18 mouse cellular contexts compared by ENCODE assay signal in genomic region chr19:44369371-44369770, GRCm38 (mm10). TPM values are rescaled to one million over a fixed set of nuclear protein-coding genes. Genes with fewer than 3 reads are reported as not detected.
A peak's percentile ranks its signal among the peaks of the same experiment; 100 is the strongest.
DNase-seq lines count a peak whose midpoint lies in the region; ATAC-seq and TF ChIP-seq lines count a peak whose summit lies in the region.
"Had no signal": no experiment of that assay in that cellular context is flagged by ENCODE, and none has a peak within 500 bp of the region (broad histone marks: within the 10 kb centered on the region; RNA-seq: fewer than 3 reads in every experiment).

No protein-coding gene starts in this region.

- no peak overlapping the region for H3K9ac ChIP-seq in limb, embryonic 14.5 days (ENCODE audit: low read depth, low read length, severe bottlenecking)
- H3K9ac ChIP-seq: embryonic facial prominence, embryonic 12.5 days; forebrain, embryonic 13.5 days; heart, embryonic 12.5 days; hindbrain, embryonic 15.5 days had no signal

- no peaks in the 10 kb centered on the region for H3K36me3 ChIP-seq in kidney, adult 2 months (ENCODE audit: control insufficient read depth, insufficient read depth, low read length)
- no peaks in the 10 kb centered on the region for H3K36me3 ChIP-seq in limb, embryonic 14.5 days (ENCODE audit: control insufficient read depth, insufficient read depth, low read length)
- no peaks in the 10 kb centered on the region for H3K36me3 ChIP-seq in limb, embryonic 10.5 days
- H3K36me3 ChIP-seq: embryonic facial prominence, embryonic 12.5 days; heart, embryonic 12.5 days; hindbrain, embryonic 10.5 days; hindbrain, embryonic 15.5 days had no signal

- peaks cover 4% of the 10 kb centered on the region for H3K4me1 ChIP-seq in kidney, adult 2 months (ENCODE audit: control insufficient read depth, insufficient read depth, low read length)
- no peaks in the 10 kb centered on the region for H3K4me1 ChIP-seq in limb, embryonic 14.5 days (ENCODE audit: control insufficient read depth, insufficient read depth, low read length)
- H3K4me1 ChIP-seq in limb, embryonic 10.5 days = no peaks in the 10 kb centered on the region
- H3K4me1 ChIP-seq: embryonic facial prominence, embryonic 12.5 days; heart, embryonic 12.5 days; hindbrain, embryonic 10.5 days had no signal

- H3K4me2 ChIP-seq in limb, embryonic 14.5 days (replicated peaks; ENCODE audit: low read depth, low read length, severe bottlenecking) = no peak overlapping the region
- H3K4me2 ChIP-seq: embryonic facial prominence, embryonic 12.5 days; forebrain, embryonic 13.5 days; heart, embryonic 12.5 days; hindbrain, embryonic 15.5 days had no signal

- no peak overlapping the region for H3K4me3 ChIP-seq in kidney, adult 2 months (ENCODE audit: insufficient read depth, low read depth, low read length)
- no peak overlapping the region for H3K4me3 ChIP-seq in limb, embryonic 14.5 days (replicated peaks; ENCODE audit: low read length)
- H3K4me3 ChIP-seq in limb, embryonic 10.5 days = no peak overlapping the region
- H3K4me3 ChIP-seq: embryonic facial prominence, embryonic 12.5 days; forebrain, embryonic 13.5 days; gastrocnemius, adult 2 months; heart, embryonic 12.5 days; hindbrain, embryonic 10.5 days; hindbrain, embryonic 15.5 days had no signal

- CTCF ChIA-PET in Patski (lab: Charles Lee) = interaction anchor here (1.5 kb wide), 1 partner anchor 107 kb away, joined by 6 read pairs; no protein-coding TSS in a partner anchor

- DNase-seq in kidney, adult 2 months = peak; percentile 16
- DNase-seq in kidney, adult 8-10 months = no peak
- peak; percentile 28 for DNase-seq in limb, embryonic 14.5 days (ENCODE audit: low spot score)
- no peak for DNase-seq in limb, embryonic 10.5 days (ENCODE audit: low spot score)
- peak; percentile 47 for DNase-seq in NIH3T3 (ENCODE audit: low read depth)
- peak; percentile 96 for DNase-seq in Patski (ENCODE audit: low read depth, low spot score)
- no peak for DNase-seq in spleen, postnatal 10 days (ENCODE audit: low spot score in 2 of 2)
- DNase-seq: adrenal gland, postnatal 10 days; cerebellum, adult 18-20 months; cerebellum, adult 9-11 months; embryo, embryonic 11 days; gastrocnemius, adult 2 months; gastrocnemius, postnatal 25 days had no signal

- H3K27ac ChIP-seq in kidney, adult 2 months (ENCODE audit: insufficient read depth, low read depth, low read length) = no peak overlapping the region
- no peak overlapping the region for H3K27ac ChIP-seq in limb, embryonic 14.5 days (replicated peaks; ENCODE audit: low read depth, low read length)
- H3K27ac ChIP-seq in limb, embryonic 10.5 days = no peak overlapping the region
- H3K27ac ChIP-seq: embryonic facial prominence, embryonic 12.5 days; forebrain, embryonic 13.5 days; gastrocnemius, adult 2 months; hindbrain, embryonic 10.5 days; hindbrain, embryonic 15.5 days had no signal

- no peaks in the 10 kb centered on the region for H3K9me3 ChIP-seq in limb, embryonic 14.5 days (ENCODE audit: control insufficient read depth, low read length)
- H3K9me3 ChIP-seq in limb, embryonic 10.5 days (replicated peaks) = no peaks in the 10 kb centered on the region
- H3K9me3 ChIP-seq: embryonic facial prominence, embryonic 12.5 days; forebrain, embryonic 13.5 days; heart, embryonic 12.5 days; hindbrain, embryonic 10.5 days; hindbrain, embryonic 15.5 days had no signal

- H3K27me3 ChIP-seq in kidney, adult 2 months (replicated peaks; ENCODE audit: control insufficient read depth, insufficient read depth, low read length) = no peaks in the 10 kb centered on the region
- no peaks in the 10 kb centered on the region for H3K27me3 ChIP-seq in limb, embryonic 14.5 days (ENCODE audit: control insufficient read depth, insufficient read depth, low read length)
- H3K27me3 ChIP-seq in limb, embryonic 10.5 days (ENCODE audit: low read depth, poor library complexity, severe bottlenecking) = no peaks in the 10 kb centered on the region
- H3K27me3 ChIP-seq in Patski = peaks cover 8% of the 10 kb centered on the region
- H3K27me3 ChIP-seq: embryonic facial prominence, embryonic 12.5 days; forebrain, embryonic 13.5 days; hindbrain, embryonic 15.5 days had no signal

- TF ChIP-seq POLR2A in kidney, adult 2 months (IDR thresholded peaks at IDR 0.05; ENCODE audit: low read depth, low read length) = no peak
- TF ChIP-seq POLR2A in limb, embryonic 14.5 days (IDR thresholded peaks at IDR 0.05; ENCODE audit: borderline replicate concordance, extremely low read depth, insufficient read depth, insufficient read length) = no peak

- no peak for TF ChIP-seq CTCF in kidney, adult 2 months (conservative IDR thresholded peaks at IDR 0.05; ENCODE audit: insufficient read depth, insufficient read length, low read depth, low read length)
- peak; percentile 10 for TF ChIP-seq CTCF in Patski (IDR thresholded peaks at IDR 0.05)

- ATAC-seq in limb, embryonic 14.5 days (ENCODE audit: low FRiP score, low read depth) = no peak
- peak; percentile 38 for ATAC-seq in Patski
- ATAC-seq: forebrain, embryonic 13.5 days had no signal

- POLR2A ChIA-PET in Patski (lab: Charles Lee) = interaction anchor here (0.6 kb wide), 2 partner anchors 38 to 397 kb away, joined by 3 to 6 read pairs; no protein-coding TSS in a partner anchor

- WGBS in kidney, adult 2 months = 50% methylated on average over 8 of the region's 8 CpGs
- WGBS in limb, embryonic 14.5 days = 38% methylated on average over 8 of the region's 8 CpGs
- 72% methylated on average over 8 of the region's 8 CpGs for WGBS in limb, embryonic 10.5 days

- in situ Hi-C loops in Patski (cut with MboI; ENCODE audit: low pct_unique_long_range_greater_than_20kb) = no loop called here

RNA-seq across cellular contexts. Expression of gene Scd4, which starts 36.5 kb away (rescaled TPM):
- 0.23 and 0.26 TPM in 2 replicates for polyA plus RNA-seq in kidney, adult 2 months (2012; rRNA removed)
- polyA plus RNA-seq in limb, embryonic 14.5 days (2012; rRNA removed) = 0.76 and 0.80 TPM in 2 replicates
- 0.12 and 0.35 TPM in 2 replicates for polyA plus RNA-seq in limb, embryonic 14.5 days (2014; fragmentation: Nextera tagmentation; extraction: Ambion mirVana)
- 0.08 and 0.11 TPM in 2 replicates for polyA plus RNA-seq in limb, embryonic 10.5 days (2016; fragmentation: Nextera tagmentation; extraction: Ambion mirVana)
- polyA plus RNA-seq in Patski (2021) = 0.09 TPM
- polyA plus RNA-seq: hindbrain, embryonic 10.5 days had no signal

RNA-seq across cellular contexts. Expression of gene Scd1, which starts 38.3 kb away (rescaled TPM):
- polyA plus RNA-seq in kidney, adult 2 months (2012; rRNA removed) = 3,910 and 4,173 TPM in 2 replicates
- polyA plus RNA-seq in limb, embryonic 14.5 days (2012; rRNA removed) = 19.5 and 27.7 TPM in 2 replicates
- polyA plus RNA-seq in limb, embryonic 14.5 days (2014; fragmentation: Nextera tagmentation; extraction: Ambion mirVana) = 6.8 and 7.4 TPM in 2 replicates
- polyA plus RNA-seq in limb, embryonic 10.5 days (2016; fragmentation: Nextera tagmentation; extraction: Ambion mirVana) = 15.9 and 16.6 TPM in 2 replicates
- 2.4 TPM for polyA plus RNA-seq in Patski (2021)

Comparison
In these comparisons a context has a peak if more than half of its experiments do, and no peak if none do; other contexts are left out.
1. DNase-seq: peak in kidney, adult 2 months (single experiment), limb, embryonic 14.5 days (single experiment), NIH3T3 (single experiment) and Patski (single experiment); none in kidney, adult 8-10 months (0 of 2), limb, embryonic 10.5 days (single experiment) and spleen, postnatal 10 days (0 of 2).
2. RNA of gene Scd1, which starts 38.3 kb away (polyA plus RNA-seq): 3,910 to 4,173 TPM in kidney, adult 2 months; 6.8 to 27.7 TPM in limb, embryonic 14.5 days, 15.9 to 16.6 TPM in limb, embryonic 10.5 days and 2.4 TPM in Patski (single experiment); every median in the first group is over 100 times any median in the second.